19 mouse cellular contexts compared by ENCODE assay signal in the genomic region with DNA sequence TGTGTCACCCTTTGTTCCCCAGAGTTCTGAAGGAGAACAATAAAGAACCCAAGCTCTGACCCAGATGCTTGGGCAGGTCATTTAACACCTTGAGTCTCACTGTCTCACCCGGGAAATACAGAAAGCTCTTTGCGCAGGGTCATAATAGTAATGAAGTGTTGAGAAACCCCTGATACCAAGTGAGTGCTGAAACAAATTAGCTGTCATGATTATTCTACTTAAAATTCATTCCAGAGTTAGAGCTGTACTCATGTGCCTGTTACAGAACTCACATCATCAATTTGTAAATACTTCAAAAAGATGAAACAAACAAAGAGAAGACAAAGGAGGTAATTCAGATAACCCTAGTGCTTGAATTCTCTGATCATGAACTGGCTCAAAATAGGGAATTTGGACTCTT.
A peak's percentile ranks its signal among the peaks of the same experiment; 100 is the strongest.
DNase-seq lines count a peak whose midpoint lies in the region; ATAC-seq and TF ChIP-seq lines count a peak whose summit lies in the region.
"Had no signal": no experiment of that assay in that cellular context is flagged by ENCODE, and none has a peak within 500 bp of the region (broad histone marks: within the 10 kb centered on the region; RNA-seq: fewer than 3 reads in every experiment).

No protein-coding gene starts in this region.

- TF ChIP-seq EP300 in lung, postnatal 0 days (IDR thresholded peaks at IDR 0.05) = no peak

- peak; percentile 78; the same call in 1 of the 2 replicates for ATAC-seq in lung, embryonic 15.5 days (ENCODE audit: borderline replicate concordance, extremely low read depth, low FRiP score, low TSS enrichment)
- ATAC-seq in lung, postnatal 0 days = no peak
- ATAC-seq in monocyte, adult 5-6 weeks (replicated peaks; ENCODE audit: insufficient number of reproducible peaks, low FRiP score, low TSS enrichment, poor library complexity, severe bottlenecking) = no peak
- ATAC-seq: activated CD4-positive, CD25-positive, alpha-beta regulatory T cell, adult 4 months; forebrain, embryonic 13.5 days; forebrain, embryonic 15.5 days; forebrain, postnatal 0 days had no signal

- 37% methylated on average over 2 of the region's 2 CpGs for WGBS in lung, embryonic 15.5 days
- 40% methylated on average over 2 of the region's 2 CpGs for WGBS in lung, postnatal 0 days
- 35% methylated on average over 2 of the region's 2 CpGs for WGBS in limb, embryonic 10.5 days

- H3K4me1 ChIP-seq in lung, embryonic 15.5 days = no peaks in the 10 kb centered on the region
- no peaks in the 10 kb centered on the region for H3K4me1 ChIP-seq in lung, postnatal 0 days (ENCODE audit: insufficient read depth, low read depth, low read length)
- peaks cover 41% of the 10 kb centered on the region for H3K4me1 ChIP-seq in limb, embryonic 10.5 days
- H3K4me1 ChIP-seq: forebrain, embryonic 13.5 days; forebrain, embryonic 15.5 days had no signal

- H3K36me3 ChIP-seq in lung, embryonic 15.5 days = no peaks in the 10 kb centered on the region
- H3K36me3 ChIP-seq in lung, postnatal 0 days (ENCODE audit: insufficient read depth, low read length) = no peaks in the 10 kb centered on the region; the same call in 1 of the 2 replicates
- peaks cover 24% of the 10 kb centered on the region for H3K36me3 ChIP-seq in limb, embryonic 10.5 days

- no peak overlapping the region for H3K4me3 ChIP-seq in lung, embryonic 15.5 days
- no peak overlapping the region for H3K4me3 ChIP-seq in lung, postnatal 0 days (ENCODE audit: low read depth, low read length)
- H3K4me3 ChIP-seq in limb, embryonic 10.5 days = no peak overlapping the region
- H3K4me3 ChIP-seq: embryonic facial prominence, embryonic 10.5 days; embryonic facial prominence, embryonic 12.5 days; forebrain, embryonic 13.5 days; forebrain, embryonic 15.5 days had no signal

- no peak for TF ChIP-seq CTCF in lung, postnatal 0 days (IDR thresholded peaks at IDR 0.05)

- no peak overlapping the region for H3K4me2 ChIP-seq in lung, embryonic 15.5 days
- H3K4me2 ChIP-seq in lung, postnatal 0 days (replicated peaks; ENCODE audit: low read depth, low read length) = no peak overlapping the region
- H3K4me2 ChIP-seq: embryonic facial prominence, embryonic 12.5 days; forebrain, embryonic 13.5 days; forebrain, embryonic 15.5 days had no signal

- H3K27ac ChIP-seq in lung, embryonic 15.5 days = no peak overlapping the region
- no peak overlapping the region for H3K27ac ChIP-seq in lung, postnatal 0 days (ENCODE audit: low read length)
- peak overlapping the region; percentile 70 for H3K27ac ChIP-seq in limb, embryonic 10.5 days
- H3K27ac ChIP-seq: embryonic facial prominence, embryonic 10.5 days; embryonic facial prominence, embryonic 12.5 days; forebrain, embryonic 13.5 days; forebrain, embryonic 15.5 days had no signal

- DNase-seq in lung, postnatal 0 days (ENCODE audit: low spot score) = no peak
- DNase-seq in R1 (ENCODE audit: low read depth, low spot score) = peak; percentile 14
- DNase-seq in limb, embryonic 10.5 days (ENCODE audit: low spot score) = no peak
- DNase-seq: adrenal gland, adult 8-10 months; adrenal gland, postnatal 14 days; adrenal gland, postnatal 36 days; cerebellum, adult 11-12 months; cerebellum, adult 2 months; cerebellum, adult 9-10 months; cerebellum, postnatal 10 days; cerebellum, postnatal 25 days; forebrain, postnatal 0 days had no signal

- H3K27me3 ChIP-seq in lung, embryonic 15.5 days = no peaks in the 10 kb centered on the region
- H3K27me3 ChIP-seq in lung, postnatal 0 days (replicated peaks; ENCODE audit: insufficient read depth, low read length) = no peaks in the 10 kb centered on the region
- no peaks in the 10 kb centered on the region for H3K27me3 ChIP-seq in limb, embryonic 10.5 days (ENCODE audit: low read depth, poor library complexity, severe bottlenecking)
- H3K27me3 ChIP-seq: embryonic facial prominence, embryonic 12.5 days; forebrain, embryonic 13.5 days; forebrain, embryonic 15.5 days had no signal

- H3K9me3 ChIP-seq in lung, embryonic 15.5 days = no peaks in the 10 kb centered on the region
- H3K9me3 ChIP-seq in lung, postnatal 0 days (ENCODE audit: low read length) = no peaks in the 10 kb centered on the region
- no peaks in the 10 kb centered on the region for H3K9me3 ChIP-seq in limb, embryonic 10.5 days (replicated peaks)
- H3K9me3 ChIP-seq: embryonic facial prominence, embryonic 10.5 days; embryonic facial prominence, embryonic 12.5 days; forebrain, embryonic 13.5 days; forebrain, embryonic 15.5 days had no signal

- H3K9ac ChIP-seq in lung, embryonic 15.5 days = no peak overlapping the region
- no peak overlapping the region for H3K9ac ChIP-seq in lung, postnatal 0 days (replicated peaks; ENCODE audit: low read depth)
- H3K9ac ChIP-seq: embryonic facial prominence, embryonic 12.5 days; forebrain, embryonic 13.5 days; forebrain, embryonic 15.5 days; forebrain, postnatal 0 days had no signal
